Mouse (Mus musculus) liver, adult (tissue): Measurements from ENCODE around the gene Cx3cl1.

ENCODE experiments used
- GATA4 ChIP-seq: IDR thresholded peaks from 2 replicates; pipeline ENCODE4 v1.6.1; 2014; ENCODE audit warnings: mild to moderate bottlenecking, low read length; ENCODE audit not compliant: insufficient replicate concordance

Cx3cl1 gene

DNA sequence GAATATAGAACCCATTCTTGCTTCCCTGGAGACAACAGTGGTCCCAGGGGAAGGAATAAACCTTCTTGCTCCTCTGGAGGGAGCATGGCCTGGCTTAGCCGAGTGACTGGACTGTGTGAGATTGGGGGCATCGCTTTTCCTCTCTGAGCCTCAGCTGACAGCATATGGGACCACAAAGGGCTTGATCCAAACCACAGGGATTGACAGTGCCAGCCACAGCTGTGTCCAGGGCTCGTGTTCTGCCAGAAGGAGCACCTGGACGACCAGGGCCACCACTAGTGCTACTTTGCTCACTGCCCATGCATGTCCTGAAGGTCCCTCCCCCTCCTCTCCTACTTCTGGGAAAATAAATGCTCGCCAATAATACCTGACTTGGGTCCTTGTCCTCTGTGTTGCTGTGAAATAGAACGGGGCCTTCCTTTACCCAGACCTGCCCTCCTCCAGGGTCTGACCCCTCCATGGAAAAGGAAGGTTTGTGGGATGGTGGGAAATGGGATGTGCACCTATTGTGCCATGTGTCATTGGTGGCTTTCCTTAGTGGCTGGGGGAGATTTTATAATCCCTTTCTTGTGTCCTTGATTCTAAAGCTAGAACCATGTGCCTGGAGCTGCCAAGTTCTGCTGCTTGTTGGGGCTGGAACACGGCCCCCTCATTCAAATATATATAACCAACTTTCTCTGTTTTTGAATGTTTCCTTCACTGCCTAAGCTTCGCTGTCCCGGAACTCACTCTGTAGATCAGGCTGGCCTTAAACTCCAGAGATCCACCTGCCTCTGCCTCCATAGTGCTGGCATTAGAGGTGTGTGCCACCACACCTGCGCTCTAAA, 20.6 kb upstream of the Cx3cl1 start:
- no peak for TF ChIP-seq GATA4

GRCm38 (mm10) chr8:94754006-94754405, 17.8 kb upstream of the Cx3cl1 start:
- TF ChIP-seq GATA4, result no peak

GRCm38 (mm10) chr8:94754486-94754885, 17.3 kb upstream of the Cx3cl1 start:
- TF ChIP-seq GATA4, result no peak

GRCm38 (mm10) chr8:94767035-94767434, 4.8 kb upstream of the Cx3cl1 start:
- TF ChIP-seq GATA4, result no peak

- TF ChIP-seq GATA4, result no peak
Measured at GRCm38 (mm10) chr8:94770945-94771344, 864 bp upstream of the Cx3cl1 start.

DNA sequence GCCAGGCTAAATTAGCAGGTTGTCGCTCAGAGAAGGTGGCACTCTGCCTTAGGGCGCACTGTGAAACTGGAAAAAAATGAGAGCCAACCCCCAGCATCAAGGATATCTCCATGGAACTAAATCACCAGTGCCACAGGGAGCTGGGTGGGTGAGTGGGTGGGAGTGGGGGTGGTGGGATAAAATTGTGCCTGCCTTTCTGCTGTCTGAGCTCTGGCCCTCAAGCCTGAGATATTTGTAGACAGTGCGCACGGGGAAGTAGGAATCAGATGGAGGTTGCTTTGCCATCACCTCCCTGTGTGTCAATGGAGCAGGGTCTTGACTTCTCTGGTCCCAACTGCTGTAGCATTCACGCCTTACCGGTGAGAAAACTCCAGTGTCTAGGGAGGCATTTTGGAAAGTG, 1.2 kb downstream of the Cx3cl1 start:
- no peak for TF ChIP-seq GATA4

- TF ChIP-seq GATA4, result no peak
Measured at GRCm38 (mm10) chr8:94773700-94774171, 1.9 kb downstream of the Cx3cl1 start.

DNA sequence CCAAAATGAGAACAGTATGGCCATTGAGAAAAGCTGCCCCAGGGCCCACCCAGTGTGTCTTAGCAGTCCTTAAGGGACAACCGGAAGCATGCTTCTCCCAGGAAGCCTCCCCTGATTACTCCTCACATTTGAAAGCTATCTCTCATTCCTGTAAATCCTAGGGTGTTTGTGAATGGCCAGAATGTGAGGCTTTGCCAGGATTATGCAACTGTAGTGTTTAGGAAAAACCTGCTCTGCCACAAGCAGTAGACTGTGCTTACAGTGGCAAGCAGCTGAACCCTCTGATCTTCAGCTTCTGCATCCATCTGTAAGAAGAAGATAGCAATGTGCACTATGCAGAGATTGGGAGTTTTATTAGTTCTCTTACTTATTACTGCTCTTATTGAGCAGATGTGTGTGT, 2.8 kb downstream of the Cx3cl1 start:
- TF ChIP-seq GATA4, result no peak

GRCm38 (mm10) chr8:94776346-94776745, 4.5 kb downstream of the Cx3cl1 start:
- TF ChIP-seq GATA4, result no peak

- TF ChIP-seq GATA4, result no peak
Measured at GRCm38 (mm10) chr8:94778036-94778435, 6.2 kb downstream of the Cx3cl1 start.

DNA sequence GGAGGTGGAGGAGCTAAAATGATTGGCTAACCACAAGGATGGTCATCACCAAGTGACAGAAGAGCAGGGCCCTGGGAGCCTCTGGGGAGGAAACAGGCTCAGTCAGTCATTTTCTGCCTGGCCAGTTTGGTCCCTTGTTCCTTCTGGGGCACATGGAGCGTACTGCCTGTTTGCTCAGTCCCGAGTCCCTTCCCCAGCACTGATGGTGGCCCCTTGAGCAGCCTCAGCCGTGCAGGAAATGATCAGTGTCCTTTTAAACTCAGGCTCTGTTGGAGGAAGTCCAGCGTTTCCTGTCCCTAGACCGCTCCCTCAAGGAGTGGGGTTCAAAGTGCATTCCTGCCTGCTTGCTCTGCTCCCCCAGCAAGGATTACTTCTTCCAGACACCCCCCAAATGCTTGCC, 6.7 kb downstream of the Cx3cl1 start:
- no peak for TF ChIP-seq GATA4

DNA sequence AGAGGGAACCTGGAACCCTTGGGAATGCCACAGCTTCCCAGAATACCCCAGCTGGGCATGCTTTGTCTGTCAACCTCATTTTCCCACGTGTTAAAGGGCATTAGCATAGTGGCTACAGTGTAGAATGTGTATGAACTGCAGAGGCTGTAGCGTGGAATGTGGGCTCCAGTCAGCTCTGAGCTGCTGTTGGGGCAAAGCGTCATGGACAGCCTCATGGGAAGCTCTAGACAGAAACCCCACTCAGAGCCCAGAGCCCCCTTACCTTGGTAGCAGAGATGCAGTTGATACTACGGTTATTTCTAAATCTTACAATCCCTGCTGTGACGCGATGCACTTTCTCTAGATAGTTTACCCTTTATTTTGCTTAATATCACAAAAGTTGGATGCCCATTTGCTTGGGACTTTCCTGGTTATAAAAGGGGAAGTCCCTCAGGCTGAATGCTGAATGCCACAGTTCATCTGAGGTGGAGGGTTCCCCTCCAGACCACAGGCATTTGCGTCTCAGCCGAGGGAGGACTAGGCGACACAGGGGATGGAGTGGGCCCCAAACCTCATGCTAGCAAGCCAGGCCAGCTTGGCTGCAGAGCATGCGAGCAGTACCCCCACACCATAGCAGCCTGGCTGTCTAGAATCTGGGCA, 7.2 kb downstream of the Cx3cl1 start:
- no peak for TF ChIP-seq GATA4

DNA sequence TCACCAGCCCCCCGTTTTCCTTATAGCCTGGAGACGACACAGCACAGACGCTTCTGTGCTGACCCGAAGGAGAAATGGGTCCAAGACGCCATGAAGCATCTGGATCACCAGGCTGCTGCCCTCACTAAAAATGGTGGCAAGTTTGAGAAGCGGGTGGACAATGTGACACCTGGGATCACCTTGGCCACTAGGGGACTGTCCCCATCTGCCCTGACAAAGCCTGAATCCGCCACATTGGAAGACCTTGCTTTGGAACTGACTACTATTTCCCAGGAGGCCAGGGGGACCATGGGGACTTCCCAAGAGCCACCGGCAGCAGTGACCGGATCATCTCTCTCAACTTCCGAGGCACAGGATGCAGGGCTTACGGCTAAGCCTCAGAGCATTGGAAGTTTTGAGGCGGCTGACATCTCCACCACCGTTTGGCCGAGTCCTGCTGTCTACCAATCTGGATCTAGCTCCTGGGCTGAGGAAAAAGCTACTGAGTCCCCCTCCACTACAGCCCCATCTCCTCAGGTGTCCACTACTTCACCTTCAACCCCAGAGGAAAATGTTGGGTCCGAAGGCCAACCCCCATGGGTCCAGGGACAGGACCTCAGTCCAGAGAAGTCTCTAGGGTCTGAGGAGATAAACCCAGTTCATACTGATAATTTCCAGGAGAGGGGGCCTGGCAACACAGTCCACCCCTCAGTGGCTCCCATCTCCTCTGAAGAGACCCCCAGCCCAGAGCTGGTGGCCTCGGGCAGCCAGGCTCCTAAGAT, 7.9 kb downstream of the Cx3cl1 start:
- no peak for TF ChIP-seq GATA4

DNA sequence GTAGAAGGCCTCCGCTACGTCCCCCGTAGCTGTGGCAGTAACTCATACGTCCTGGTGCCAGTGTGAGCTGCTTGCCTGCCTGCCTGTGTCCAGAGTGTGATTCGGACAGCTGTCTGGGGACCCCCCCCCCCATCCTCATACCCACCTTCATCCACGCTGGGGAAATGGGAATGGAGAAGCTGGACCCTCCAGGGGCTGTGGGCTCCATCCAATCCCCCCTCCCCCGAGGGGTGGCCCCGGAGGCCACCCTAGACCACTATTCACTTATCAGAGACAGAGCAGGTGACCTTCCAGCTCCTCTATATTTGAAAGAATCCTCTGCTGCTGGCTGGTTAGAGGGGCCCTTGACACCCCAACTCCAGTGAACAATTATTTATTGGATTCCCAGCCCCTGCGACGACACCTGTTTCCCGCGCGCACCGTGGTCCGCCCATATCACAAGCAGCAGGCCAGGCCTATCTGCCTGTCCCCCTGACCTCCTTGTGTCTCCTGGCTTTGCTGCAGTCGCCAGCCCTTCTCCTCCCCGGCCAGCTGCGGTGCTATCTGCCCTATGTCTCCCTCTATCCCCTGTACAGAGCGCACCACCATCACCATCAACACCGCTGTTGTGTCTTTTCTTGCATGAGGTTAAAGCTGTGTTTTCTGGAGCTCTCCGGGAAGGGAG, 8.8 kb downstream of the Cx3cl1 start:
- no peak for TF ChIP-seq GATA4

DNA sequence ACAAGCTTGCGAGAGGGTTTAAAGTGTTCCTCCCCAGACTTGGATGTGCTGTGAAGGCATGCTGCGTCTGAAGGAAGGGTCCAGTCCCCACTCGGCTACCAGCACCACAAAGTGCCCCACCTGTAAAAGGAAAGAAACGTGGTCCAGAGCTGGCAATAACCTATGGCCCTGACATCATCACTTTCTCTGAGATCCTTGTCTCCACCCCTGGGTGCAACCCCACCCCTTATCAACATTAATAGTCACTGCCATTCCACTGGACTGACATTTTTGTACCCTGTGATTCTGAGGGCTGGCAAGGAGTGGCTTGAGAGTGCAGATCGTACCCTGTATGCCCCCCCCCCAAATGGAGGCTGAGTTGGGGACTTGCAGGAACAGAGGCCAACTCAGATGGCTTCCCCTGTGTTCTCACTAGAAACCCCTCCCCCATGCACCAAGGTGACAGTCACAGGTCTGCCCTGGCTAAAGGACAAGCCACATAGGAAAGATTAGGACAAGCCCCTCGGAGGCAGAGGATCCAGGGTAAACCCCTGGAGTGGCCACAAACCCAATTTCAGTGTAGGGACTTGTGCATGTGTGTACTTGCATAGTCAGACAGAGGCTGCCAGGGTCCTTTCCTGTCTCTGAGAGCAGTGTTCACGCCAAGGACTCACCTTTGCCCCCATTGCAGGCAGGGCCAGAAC, 9.5 kb downstream of the Cx3cl1 start:
- TF ChIP-seq GATA4, result no peak
